Mouse (Mus musculus): ENCODE data around the gene Noc2l. TPM values are rescaled to one million over a fixed set of nuclear protein-coding genes. Genes with fewer than 3 reads are reported as not detected.

Gene Noc2l
- total RNA-seq, 2 experiments from 2014 or later = 22.9 to 27.0 TPM

Small RNAs within 50 kb of the gene (microRNA-seq; reads per million reads assigned to microRNA genes)
- 3.4 to 4.1 reads per million in 2 experiments for gene Mir7658

Other genes with a start within 250 kb of the Noc2l start
- gene B3galt6, start 243.4 kb upstream of the Noc2l start, total RNA-seq (2021) = 1 to 10 TPM; 2.7 to 3.1 TPM
- 10 to 100 TPM; 82.1 to 89.0 TPM for gene Sdf4, start 243.1 kb upstream of the Noc2l start, total RNA-seq (2021)
- 1 to 10 TPM in 1 of 2 experiments, under 1 TPM in 1; 0.25 to 1.0 TPM for gene Tnfrsf4, start 222.2 kb upstream of the Noc2l start, total RNA-seq (2021)
- under 1 TPM; 0.45 to 0.49 TPM for gene Tnfrsf18, start 209.8 kb upstream of the Noc2l start, total RNA-seq (2021)
- gene Ttll10, start 176.6 kb upstream of the Noc2l start, total RNA-seq (2021) = under 1 TPM in 1 of 2 experiments, not detected in 1; 0.33 TPM
- gene 9430015G10Rik, start 126.0 kb upstream of the Noc2l start, total RNA-seq (2021) = 1 to 10 TPM; 2.0 to 3.0 TPM
- under 1 TPM; 0.07 to 0.15 TPM for gene Rnf223, start 105.5 kb upstream of the Noc2l start, total RNA-seq (2021)
- 10 to 100 TPM; 22.6 to 24.7 TPM for gene Agrn, start 38.5 kb upstream of the Noc2l start, total RNA-seq (2021)
- 1 to 10 TPM; 2.3 to 3.1 TPM for gene Isg15, start 35.2 kb upstream of the Noc2l start, total RNA-seq (2021)
- 10 to 100 TPM in 1 of 2 experiments, 1 to 10 TPM in 1; 9.5 to 11.6 TPM for gene AW011738, start 32.7 kb upstream of the Noc2l start, total RNA-seq (2021)
- 100 to 1,000 TPM; 265 to 319 TPM for gene Perm1, start 20.1 kb upstream of the Noc2l start, total RNA-seq (2021)
- 10 to 100 TPM; 10.1 to 11.0 TPM for gene Plekhn1, start 1.2 kb upstream of the Noc2l start, total RNA-seq (2021)
- gene Samd11, start 19.6 kb downstream of the Noc2l start, total RNA-seq (2021) = not detected
- gene Vmn2r-ps159, start 95.1 kb downstream of the Noc2l start, total RNA-seq (2021) = not detected

All from heart, adult 18-20 months (tissue).